Mouse (Mus musculus): ENCODE measurements around the gene Sfn.

Sfn gene

GRCm38 (mm10) chr4:133619473-133620136 lies 17.6 kb upstream of the Sfn start:
- peak; percentile 58 to 61 for DNase-seq

DNA sequence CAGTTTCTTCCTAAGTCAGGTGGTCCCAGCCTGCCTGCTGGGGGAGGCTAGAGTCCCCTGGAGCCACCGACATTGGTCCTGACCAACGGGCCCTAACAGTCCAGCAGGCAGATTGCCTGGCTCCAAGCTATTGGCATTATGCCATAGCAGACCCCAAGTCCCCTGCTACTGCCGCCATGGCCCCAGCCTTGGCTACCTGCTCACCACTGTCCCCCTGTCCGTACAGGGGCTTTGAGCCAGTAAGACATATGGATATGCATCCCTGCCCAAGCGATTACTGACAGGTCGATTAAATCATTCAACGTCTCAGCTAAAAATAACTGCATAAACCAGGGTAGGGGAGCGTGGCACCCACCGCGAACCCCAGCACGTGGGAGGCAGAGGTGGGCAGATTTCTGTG lies 16.0 kb upstream of the Sfn start:
- no peak for DNase-seq

- no peak for DNase-seq
Measured at GRCm38 (mm10) chr4:133615416-133615815, 13.4 kb upstream of the Sfn start.

- DNase-seq: peak; percentile 63 to 73
Measured at GRCm38 (mm10) chr4:133614274-133614761, 12.3 kb upstream of the Sfn start.

DNA sequence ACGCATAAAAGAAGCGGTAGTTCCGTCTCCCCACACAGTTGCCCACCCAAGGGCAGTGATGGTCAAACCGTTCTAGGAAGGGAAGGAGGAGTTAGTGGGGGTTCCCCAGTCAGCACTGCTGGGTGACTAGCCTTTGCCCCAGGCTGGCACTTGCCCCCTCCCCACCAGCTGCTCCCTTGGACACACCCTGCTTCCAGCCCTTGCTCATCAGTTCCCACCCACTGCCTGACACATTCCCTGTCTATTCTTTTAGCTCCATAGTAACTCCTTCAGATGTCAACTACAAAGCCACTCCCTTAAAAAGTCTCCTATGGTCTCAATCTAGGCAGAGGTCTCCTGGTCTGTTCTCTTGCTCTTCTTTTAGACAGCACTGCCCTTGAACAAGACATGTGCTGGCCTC lies 11.9 kb upstream of the Sfn start:
- DNase-seq: no peak

DNA sequence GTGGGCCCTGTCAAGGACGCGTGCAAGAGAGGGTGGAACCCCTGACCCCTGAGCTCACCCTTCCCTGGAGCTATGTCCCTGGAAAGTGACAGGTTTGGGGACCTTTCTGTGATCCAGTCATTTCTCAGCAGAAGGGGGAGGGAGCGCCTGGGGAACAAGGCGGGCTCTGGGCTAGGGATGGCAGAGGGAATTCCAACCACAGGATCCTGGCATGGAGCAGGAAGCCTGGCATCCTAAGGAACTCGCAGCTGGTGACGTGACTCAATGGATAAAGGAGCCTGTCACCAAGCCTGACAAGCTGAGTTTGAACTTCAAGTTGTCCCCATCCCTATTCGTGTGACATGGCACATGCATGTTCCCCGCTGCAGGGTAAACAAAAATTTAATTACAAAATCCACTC lies 11.1 kb upstream of the Sfn start:
- no peak for DNase-seq

DNA sequence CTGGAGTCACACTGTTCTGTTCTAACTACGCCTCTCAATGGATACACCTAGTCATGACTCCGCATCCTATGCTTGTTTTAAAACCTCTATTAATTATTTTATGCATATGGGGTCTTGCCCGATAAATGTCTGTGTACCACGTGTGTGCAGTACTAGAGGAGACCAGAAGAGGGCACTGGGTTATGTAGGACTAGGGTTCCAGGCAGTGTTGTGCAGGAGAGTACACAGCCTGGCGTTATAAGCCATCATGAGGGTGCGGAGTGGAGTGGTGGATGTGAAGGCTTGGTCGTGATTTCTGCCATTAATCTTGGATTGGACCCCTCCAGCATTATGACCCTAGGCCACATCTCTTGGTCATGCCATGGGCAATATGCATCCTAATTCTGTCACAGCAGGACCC lies 10.4 kb upstream of the Sfn start:
- DNase-seq: no peak

DNA sequence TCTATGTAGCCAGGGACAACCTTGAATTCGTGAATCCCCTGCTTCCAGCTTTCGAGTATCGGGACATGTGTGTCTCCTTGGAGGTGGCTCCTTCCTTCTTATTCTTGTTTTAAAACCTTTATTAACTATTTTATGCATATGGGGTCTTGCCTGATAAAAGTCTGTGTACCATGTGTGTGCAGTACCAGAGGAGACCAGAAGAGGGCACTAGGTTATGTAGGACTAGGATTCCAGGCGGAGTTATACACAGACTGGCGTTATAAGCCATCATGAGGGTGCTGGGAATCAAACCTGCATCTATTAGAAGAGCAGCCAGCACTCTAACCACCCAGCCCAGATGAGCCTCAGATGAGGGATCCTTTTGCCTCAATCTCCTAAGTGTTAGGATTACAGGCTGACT lies 9.8 kb upstream of the Sfn start:
- DNase-seq: peak in 1 of 2 experiments; percentile 41

DNA sequence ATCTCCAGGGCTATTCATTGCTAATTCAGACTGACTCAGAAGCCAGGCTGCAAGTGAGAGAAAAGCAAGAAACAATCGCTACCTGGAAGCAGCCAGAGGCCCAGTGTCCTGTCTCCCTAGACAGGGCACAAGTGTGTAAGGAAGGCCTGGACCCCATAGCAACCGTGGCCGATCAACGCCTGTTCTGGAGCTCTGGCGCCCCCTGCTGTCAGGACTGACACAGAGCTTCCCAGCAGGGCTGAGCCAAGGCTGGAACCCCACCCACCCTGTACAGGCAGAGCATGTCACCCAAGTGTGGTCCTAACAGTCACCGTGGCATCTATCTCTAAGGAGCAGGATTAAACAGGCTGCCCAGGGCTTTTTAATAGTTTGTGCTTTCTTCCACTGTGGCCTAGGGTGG lies 7.8 kb upstream of the Sfn start:
- peak; percentile 94 for DNase-seq

GRCm38 (mm10) chr4:133607284-133607683 lies 5.3 kb upstream of the Sfn start:
- no peak for DNase-seq

DNA sequence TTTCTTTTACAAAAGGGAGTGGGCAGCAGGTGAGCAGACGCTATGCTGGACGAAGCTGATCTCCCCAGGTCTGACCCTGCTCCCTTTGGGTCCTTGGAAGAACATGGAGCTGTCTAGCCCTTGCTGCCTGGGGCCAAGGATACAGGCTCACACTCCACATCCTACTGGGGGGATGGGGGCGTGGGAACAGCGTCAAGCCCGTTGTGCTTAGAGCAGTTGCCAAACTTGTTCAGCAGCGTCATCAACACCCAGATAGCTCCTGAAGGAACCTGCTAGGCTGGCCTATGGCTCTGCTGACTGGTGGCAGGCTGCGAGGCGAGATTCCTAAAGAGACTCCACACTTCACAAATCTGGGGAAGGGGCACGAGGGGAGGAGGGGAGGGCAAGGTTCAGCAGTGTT lies 3.4 kb upstream of the Sfn start:
- DNase-seq: no peak

DNA sequence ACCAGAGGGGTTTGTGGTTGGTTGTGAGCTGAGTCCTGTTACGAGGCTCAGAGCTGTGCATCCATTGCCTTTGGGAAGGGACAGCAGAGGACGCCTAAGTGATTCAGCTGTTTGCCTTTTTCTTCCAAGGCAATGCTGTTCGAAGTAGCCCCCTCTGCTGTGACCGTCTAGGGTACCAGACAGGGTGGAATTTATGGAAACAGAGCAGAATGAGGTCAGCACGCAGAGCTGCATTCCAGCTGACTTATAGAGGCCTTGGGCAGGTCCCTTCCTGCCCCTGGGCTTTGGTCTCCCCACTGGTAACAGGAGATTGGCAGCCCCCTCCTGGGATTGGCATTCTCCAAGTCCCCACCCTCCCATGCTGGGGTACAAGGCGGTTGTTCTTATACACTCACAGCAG lies 2.9 kb upstream of the Sfn start:
- no peak for DNase-seq

DNA sequence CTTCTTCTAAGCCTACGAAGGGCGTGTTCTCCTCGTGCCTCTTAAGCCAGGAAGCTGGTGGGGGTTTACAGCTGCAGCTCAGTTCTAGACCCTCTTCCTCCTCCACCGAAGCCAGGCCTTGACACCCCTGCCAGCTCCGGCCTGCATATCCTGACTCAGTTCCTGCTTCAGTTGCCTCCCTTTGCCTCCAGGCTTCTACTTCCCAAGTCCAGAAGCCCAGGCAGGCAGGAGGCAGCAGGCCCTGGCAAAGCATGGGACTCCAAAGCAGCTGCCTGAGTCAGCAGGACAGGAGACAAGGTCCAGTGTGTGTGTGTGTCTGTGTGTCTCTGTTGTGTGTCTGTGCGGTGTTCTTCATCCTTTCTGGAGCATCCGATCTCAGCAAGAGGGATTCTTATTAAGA lies 2.2 kb upstream of the Sfn start:
- no peak for DNase-seq

DNA sequence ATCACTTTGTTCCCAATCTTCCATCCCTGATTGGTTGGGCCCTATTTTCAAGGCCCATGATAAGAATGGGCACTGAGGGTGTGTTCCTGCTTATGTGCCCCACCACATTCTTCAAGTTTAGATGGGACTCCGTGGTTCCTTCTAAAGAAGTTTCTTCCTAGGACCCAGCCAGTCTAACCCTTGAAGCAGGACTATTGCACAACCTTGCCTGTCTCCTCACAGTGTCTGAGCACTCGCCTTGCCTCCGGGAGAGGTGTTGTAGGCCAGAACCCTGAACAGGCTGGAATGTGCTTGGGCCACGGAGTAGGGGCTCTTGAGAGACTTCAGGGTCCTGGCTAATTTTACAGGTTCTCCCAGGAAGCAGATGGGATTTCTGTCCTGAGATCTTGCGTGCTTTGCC lies 1.1 kb upstream of the Sfn start:
- no peak for DNase-seq

DNA sequence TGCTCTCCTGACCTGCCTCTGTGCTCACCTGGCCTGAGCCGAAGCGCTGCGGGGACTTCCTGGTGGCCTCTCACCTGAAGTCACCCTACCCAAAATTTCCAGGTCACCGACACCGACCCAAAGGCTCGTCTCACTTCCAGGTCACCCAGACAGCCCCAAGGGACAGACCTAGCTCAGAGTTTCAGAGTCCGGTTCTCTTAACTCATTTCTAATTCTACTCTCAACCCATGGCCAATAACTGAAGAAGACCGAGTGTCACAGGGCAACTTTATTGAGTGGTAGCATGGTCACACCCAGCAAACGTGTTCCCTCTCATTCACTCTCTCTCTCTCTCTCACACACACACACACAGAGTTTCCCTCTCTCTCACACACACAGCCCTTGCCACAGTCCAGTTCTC lies 1.7 kb downstream of the Sfn start:
- no peak for DNase-seq

- peak; percentile 83 to 84 for DNase-seq
Measured at GRCm38 (mm10) chr4:133599571-133600073, 2.3 kb downstream of the Sfn start.

DNA sequence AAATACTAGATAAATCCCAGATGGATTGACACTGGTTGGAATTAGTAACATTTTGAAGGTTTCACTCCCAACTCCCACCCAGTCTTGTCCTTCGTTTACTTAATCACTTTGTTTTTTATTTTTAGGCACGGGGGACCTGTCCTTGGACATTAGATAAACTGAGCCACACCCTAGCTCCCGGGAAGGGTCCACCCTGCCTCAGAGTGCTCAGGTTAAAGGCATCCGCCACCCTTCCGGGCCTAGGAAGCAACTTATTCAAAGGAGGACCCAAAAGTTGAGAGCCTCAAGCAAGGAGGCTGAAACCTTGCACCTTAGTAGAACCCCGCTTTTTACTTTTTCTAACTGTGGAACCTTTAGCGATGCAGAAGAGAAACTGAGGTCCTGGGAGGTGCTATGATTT lies 2.9 kb downstream of the Sfn start:
- no peak for DNase-seq

DNA sequence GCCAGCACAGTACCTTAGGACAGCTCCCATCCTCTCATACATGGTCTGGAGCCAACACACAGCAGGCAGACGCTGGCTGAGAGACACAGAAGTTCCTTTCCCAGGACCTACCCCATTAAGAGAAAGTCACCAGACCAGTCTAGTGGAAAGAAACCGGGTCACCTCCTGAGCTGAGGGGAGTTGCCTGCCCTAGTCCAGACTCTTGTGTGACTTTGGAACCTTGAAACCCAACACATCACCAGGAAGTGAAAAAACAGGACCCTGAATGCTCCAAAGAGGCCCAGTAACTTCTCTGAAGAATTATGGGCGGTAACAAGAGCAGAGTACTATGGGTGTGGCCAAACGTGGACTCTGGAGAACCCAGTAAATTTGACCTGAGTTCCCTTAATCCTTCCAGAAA lies 3.4 kb downstream of the Sfn start:
- DNase-seq: no peak

- DNase-seq: peak in 1 of 2 experiments; percentile 30
Measured at GRCm38 (mm10) chr4:133596084-133596483, 5.9 kb downstream of the Sfn start.

DNA sequence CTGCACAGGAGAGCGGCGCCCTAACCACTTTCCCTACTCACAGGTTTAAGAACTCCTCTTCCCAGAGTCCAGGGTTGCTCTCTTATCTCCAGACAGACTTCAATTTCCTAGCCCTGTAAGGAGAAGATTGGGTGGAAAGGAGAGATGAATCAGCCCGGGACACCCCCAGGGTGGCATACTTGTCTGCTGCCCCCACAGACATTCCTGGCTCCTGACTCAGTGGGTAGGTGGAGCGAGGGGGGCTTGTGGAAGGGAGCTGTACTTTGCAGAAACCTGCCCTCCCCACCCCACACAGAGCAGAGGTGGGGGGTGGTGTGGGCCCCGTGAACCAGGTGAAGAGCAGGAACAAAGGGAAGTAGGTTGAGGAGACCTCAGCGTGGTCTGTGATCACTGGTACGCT lies 6.4 kb downstream of the Sfn start:
- DNase-seq: peak in 1 of 2 experiments; percentile 44

DNA sequence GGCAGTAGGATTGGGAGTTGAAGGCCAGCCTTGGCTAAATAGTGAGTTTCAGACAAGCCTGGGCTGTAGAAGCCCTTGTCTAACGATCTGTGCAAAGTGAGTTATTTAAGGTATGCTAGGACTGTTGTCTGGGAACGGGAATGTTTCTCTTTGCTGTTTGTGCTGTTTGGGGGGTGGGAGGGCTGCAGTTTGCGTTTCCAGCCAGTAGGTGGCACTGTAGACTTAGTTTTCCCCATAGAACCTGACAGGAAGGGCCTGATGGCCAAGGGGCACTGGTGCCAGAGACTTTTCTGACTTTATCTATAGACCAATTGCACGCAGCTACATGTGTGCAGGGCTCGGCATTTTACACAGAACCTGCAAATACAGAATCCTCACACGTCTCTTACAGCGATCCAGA lies 9.4 kb downstream of the Sfn start:
- DNase-seq: peak; percentile 83 to 84

GRCm38 (mm10) chr4:133584059-133584951 lies 17.7 kb downstream of the Sfn start, which contains the start of gene Gpn2:
Gene Gpn2 (plus strand): TSS chr4:133584362.
- DNase-seq: peak; percentile 88 to 90

GRCm38 (mm10) chr4:133583690-133584058 lies 18.3 kb downstream of the Sfn start:
- no peak for DNase-seq

DNA sequence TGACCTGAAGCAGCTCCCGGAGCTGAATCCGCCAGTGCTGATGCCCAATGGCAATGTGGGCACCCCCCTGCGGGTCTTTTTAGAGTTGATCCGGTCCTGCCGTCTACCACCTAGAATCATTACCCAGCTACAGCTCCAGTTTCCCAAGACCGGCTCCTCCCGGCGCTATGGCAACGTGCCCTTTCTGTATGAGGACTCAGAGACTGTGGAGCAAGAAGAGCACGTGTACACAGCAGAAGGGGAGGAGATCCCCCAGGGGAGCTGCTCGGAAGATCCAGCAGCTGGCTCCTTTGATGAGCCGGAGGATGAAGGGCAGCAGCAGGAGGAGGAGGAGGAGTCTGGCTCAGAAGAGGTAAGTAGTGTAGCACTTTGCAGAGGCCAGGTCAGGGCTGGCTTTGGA lies 24.0 kb downstream of the Sfn start:
- no peak for DNase-seq

Data from B cell, adult 2 months (primary cell).